In the genomic region with DNA sequence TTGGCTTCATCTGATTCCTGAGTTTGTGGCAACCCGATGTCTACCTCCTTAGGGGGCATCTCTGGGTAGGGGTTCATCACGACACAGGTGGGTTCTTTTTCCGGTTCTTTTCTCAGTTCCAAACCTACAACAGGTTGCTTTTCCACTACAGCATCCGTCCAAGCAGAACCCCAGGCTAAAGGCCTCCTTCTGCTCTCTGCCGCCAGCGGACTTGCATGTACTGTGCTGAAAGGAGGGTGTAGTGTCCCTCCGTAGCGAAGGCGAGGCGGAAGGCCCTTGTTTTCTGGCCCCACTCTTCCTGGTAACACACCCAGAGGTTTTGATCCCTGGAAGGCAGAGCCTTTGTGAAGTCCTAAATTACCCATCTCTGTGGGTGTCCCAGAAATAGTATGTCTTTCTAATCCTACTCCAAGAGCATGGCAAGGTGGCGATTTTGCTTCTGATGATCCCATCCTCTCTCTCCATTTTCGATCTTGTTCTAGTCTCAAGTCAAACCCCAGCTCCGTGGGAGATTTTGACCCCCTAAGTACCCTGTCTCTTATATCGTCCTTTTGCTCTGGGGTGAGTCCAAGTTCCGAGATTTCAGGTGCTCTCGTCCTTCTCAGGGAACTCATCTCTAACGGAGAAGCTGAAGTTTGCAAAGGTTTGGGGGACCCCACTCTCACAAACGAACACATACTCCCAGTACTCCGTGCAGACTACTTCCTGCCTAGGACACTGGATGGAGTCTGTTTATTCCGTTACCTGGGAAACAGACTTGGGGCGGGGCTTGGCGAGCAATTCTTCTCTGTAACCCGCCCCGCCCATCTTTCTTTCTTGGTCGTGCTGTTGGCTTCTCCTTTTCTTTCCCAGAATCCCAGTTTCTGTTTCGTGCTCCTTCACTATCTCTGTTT, we compare ENCODE assay signal across 9 mouse cellular contexts. TPM values are rescaled to one million over a fixed set of nuclear protein-coding genes. Genes with fewer than 3 reads are reported as not detected.
DNase-seq lines count a peak whose midpoint lies in the region; ATAC-seq and TF ChIP-seq lines count a peak whose summit lies in the region.
"Had no signal": no experiment of that assay in that cellular context is flagged by ENCODE, and none has a peak within 500 bp of the region (broad histone marks: within the 10 kb centered on the region; RNA-seq: fewer than 3 reads in every experiment).

Gene Efhb (minus strand): TSS at position 719 of the 893 bp plus-strand sequence.

- no peak for TF ChIP-seq EP300 in heart, postnatal 0 days (IDR thresholded peaks at IDR 0.05; ENCODE audit: low read depth)
- TF ChIP-seq EP300 in liver, embryonic 14.5 days (IDR thresholded peaks at IDR 0.05; ENCODE audit: low read depth): no peak

- peak within 1 kb of the TSS; percentile 62 for H3K9ac ChIP-seq in forebrain, embryonic 13.5 days
- peak within 1 kb of the TSS; percentile 15; the same call in 1 of the 2 replicates for H3K9ac ChIP-seq in heart, postnatal 0 days (replicated peaks; ENCODE audit: low read depth, low read length)
- no peak within 1 kb of the TSS for H3K9ac ChIP-seq in liver, embryonic 14.5 days (replicated peaks)
- peak within 1 kb of the TSS; percentile 65 for H3K9ac ChIP-seq in stomach, embryonic 16.5 days (ENCODE audit: low read length)

- peak; percentile 98 for ATAC-seq in forebrain, embryonic 13.5 days
- ATAC-seq in heart, postnatal 0 days (ENCODE audit: insufficient read depth, low read depth): peak; percentile 87
- 0 out of 2 replicates have a peak, but pooled peaks have one; percentile 33 for ATAC-seq in liver, embryonic 14.5 days (ENCODE audit: insufficient read depth)
- ATAC-seq in stomach, embryonic 16.5 days (ENCODE audit: insufficient read depth, low FRiP score): peak; percentile 94

- H3K4me2 ChIP-seq in forebrain, embryonic 13.5 days: peak within 1 kb of the TSS; percentile 68
- peak within 1 kb of the TSS; percentile 63 for H3K4me2 ChIP-seq in heart, postnatal 0 days (ENCODE audit: low read depth, low read length)
- H3K4me2 ChIP-seq in liver, embryonic 14.5 days (ENCODE audit: low read depth): peak within 1 kb of the TSS; percentile 40
- peak within 1 kb of the TSS; percentile 71 for H3K4me2 ChIP-seq in stomach, embryonic 16.5 days (ENCODE audit: low read depth, low read length)

- H3K4me1 ChIP-seq in forebrain, embryonic 13.5 days: peaks cover 12% of the 10 kb centered on the region
- H3K4me1 ChIP-seq in heart, postnatal 0 days (ENCODE audit: control insufficient read depth, insufficient read depth): no peaks in the 10 kb centered on the region
- no peaks in the 10 kb centered on the region; a peak in 1 of 4 replicates for H3K4me1 ChIP-seq in liver, embryonic 14.5 days (replicated peaks; ENCODE audit: control insufficient read depth in 2 of 2, insufficient read depth in 2 of 2, low read length in 1 of 2)
- no peaks in the 10 kb centered on the region for H3K4me1 ChIP-seq in stomach, embryonic 16.5 days (ENCODE audit: control insufficient read depth, insufficient read depth, low read length)

- peak; percentile 6 to 53 for DNase-seq in CD8-positive naive resting alpha-beta T cell, adult 2 months (ENCODE audit: low read depth in 2 of 2, low spot score in 2 of 2)
- DNase-seq in c-Kit-positive CD71-positive TER-119-negative erythroid progenitor cells, embryonic 14.5 days (ENCODE audit: low read depth): peak; percentile 74
- DNase-seq in heart, postnatal 0 days (ENCODE audit: low spot score): peak; percentile 81
- DNase-seq in kidney, postnatal 25 days: peak; percentile 91 to 97
- DNase-seq in liver, embryonic 14.5 days (ENCODE audit: low read depth in 3 of 3, low spot score in 3 of 3): peak; percentile 41 to 66 (median 49)
- DNase-seq in natural killer cell, adult 2 months (ENCODE audit: low spot score in 2 of 2): peak; percentile 35 to 38

- no peaks in the 10 kb centered on the region for H3K36me3 ChIP-seq in forebrain, embryonic 13.5 days (ENCODE audit: poor library complexity, severe bottlenecking)
- H3K36me3 ChIP-seq in heart, postnatal 0 days (replicated peaks; ENCODE audit: control insufficient read depth, insufficient read depth, low read length): no peaks in the 10 kb centered on the region
- H3K36me3 ChIP-seq in liver, embryonic 14.5 days (replicated peaks; ENCODE audit: control insufficient read depth, insufficient read depth, low read depth): no peaks in the 10 kb centered on the region
- no peaks in the 10 kb centered on the region for H3K36me3 ChIP-seq in stomach, embryonic 16.5 days (ENCODE audit: control insufficient read depth, insufficient read depth, low read length)

- peak within 1 kb of the TSS; percentile 43 for H3K4me3 ChIP-seq in forebrain, embryonic 13.5 days
- peak within 1 kb of the TSS; percentile 50 for H3K4me3 ChIP-seq in heart, postnatal 0 days (ENCODE audit: low read depth, low read length)
- H3K4me3 ChIP-seq in liver, embryonic 14.5 days (ENCODE audit: insufficient read depth in 1 of 2, low read depth in 2 of 2, low read length in 2 of 2): peak within 1 kb of the TSS; percentile 20 to 33; a peak in 2 of 4 replicates
- peak within 1 kb of the TSS; percentile 51 for H3K4me3 ChIP-seq in stomach, embryonic 16.5 days (replicated peaks; ENCODE audit: low read length)
- H3K4me3 ChIP-seq: erythroblast, embryonic 14.5 days had no signal

- H3K27ac ChIP-seq in forebrain, embryonic 13.5 days: no peak within 1 kb of the TSS
- H3K27ac ChIP-seq in heart, postnatal 0 days (ENCODE audit: low read depth): no peak within 1 kb of the TSS
- H3K27ac ChIP-seq in liver, embryonic 14.5 days: no peak within 1 kb of the TSS
- 0 out of 2 replicates have a peak within 1 kb of the TSS, but pooled peaks have one; percentile 34 for H3K27ac ChIP-seq in stomach, embryonic 16.5 days (ENCODE audit: low read length)

- 18% methylated on average over 26 of the region's 26 CpGs for WGBS in forebrain, embryonic 13.5 days
- 18% methylated on average over 26 of the region's 26 CpGs for WGBS in heart, postnatal 0 days
- WGBS in liver, embryonic 14.5 days (ENCODE audit: insufficient replicate concordance): 20% methylated on average over 26 of the region's 26 CpGs
- 23% methylated on average over 26 of the region's 26 CpGs for WGBS in stomach, embryonic 16.5 days

- H3K9me3 ChIP-seq in forebrain, embryonic 13.5 days (replicated peaks): no peaks in the 10 kb centered on the region
- H3K9me3 ChIP-seq in heart, postnatal 0 days (replicated peaks; ENCODE audit: control insufficient read depth, low read length): no peaks in the 10 kb centered on the region
- H3K9me3 ChIP-seq in liver, embryonic 14.5 days (ENCODE audit: control insufficient read depth, low read length): no peaks in the 10 kb centered on the region
- no peaks in the 10 kb centered on the region for H3K9me3 ChIP-seq in stomach, embryonic 16.5 days (replicated peaks; ENCODE audit: control insufficient read depth, low read length)

- H3K27me3 ChIP-seq in forebrain, embryonic 13.5 days: no peaks in the 10 kb centered on the region
- H3K27me3 ChIP-seq in heart, postnatal 0 days (ENCODE audit: control insufficient read depth, insufficient read depth, low read length): no peaks in the 10 kb centered on the region
- H3K27me3 ChIP-seq in liver, embryonic 14.5 days (ENCODE audit: control insufficient read depth, insufficient read depth, low read length): no peaks in the 10 kb centered on the region
- H3K27me3 ChIP-seq in stomach, embryonic 16.5 days (ENCODE audit: control insufficient read depth, insufficient read depth, low read length): no peaks in the 10 kb centered on the region

- TF ChIP-seq CTCF in heart, postnatal 0 days (IDR thresholded peaks at IDR 0.05; ENCODE audit: low read depth): no peak
- no peak for TF ChIP-seq CTCF in liver, embryonic 14.5 days (IDR thresholded peaks at IDR 0.05; ENCODE audit: low read depth)

RNA-seq across cellular contexts. Expression of gene Efhb, which starts in this region (rescaled TPM):
- polyA plus RNA-seq in forebrain, embryonic 13.5 days (2015; fragmentation: Nextera tagmentation; extraction: Ambion mirVana): 0.46 and 1.1 TPM in 2 replicates
- 0.12 TPM in 1 of 2 replicates, not detected in the other for total RNA-seq in heart, postnatal 0 days (2014; rRNA removed; ENCODE audit: low replicate concordance)
- 0.18 and 0.27 TPM in 2 replicates for polyA plus RNA-seq in heart, postnatal 0 days (2015; fragmentation: Nextera tagmentation; extraction: Ambion mirVana)
- 0.01 TPM in 2 replicates for polyA plus RNA-seq in liver, embryonic 14.5 days (2012; rRNA removed)
- polyA plus RNA-seq in liver, embryonic 14.5 days (2014; fragmentation: Nextera tagmentation; extraction: Ambion mirVana): not detected in 2 replicates
- 0.57 and 0.75 TPM in 2 replicates for polyA plus RNA-seq in stomach, embryonic 16.5 days (2015; fragmentation: Nextera tagmentation; extraction: Ambion mirVana)
- polyA plus RNA-seq: erythroblast, embryonic 14.5 days had no signal

Comparison
In these comparisons a context has a peak if more than half of its experiments do, and no peak if none do; other contexts are left out.
1. Peak in DNase-seq, ATAC-seq, H3K4me3 ChIP-seq, H3K9ac ChIP-seq and H3K4me2 ChIP-seq in heart, postnatal 0 days; RNA of the gene not detected or under 1 TPM.
2. Peak in DNase-seq, ATAC-seq, H3K4me3 ChIP-seq and H3K4me2 ChIP-seq in liver, embryonic 14.5 days; RNA of the gene not detected or under 1 TPM.
3. Peak in ATAC-seq, H3K4me3 ChIP-seq, H3K27ac ChIP-seq, H3K9ac ChIP-seq and H3K4me2 ChIP-seq in stomach, embryonic 16.5 days; RNA of the gene not detected or under 1 TPM.
4. DNase-seq: peak in every context shown above with its lines; median percentile 94 in kidney, postnatal 25 days; 81 in heart, postnatal 0 days; 74 in c-Kit-positive CD71-positive TER-119-negative erythroid progenitor cells, embryonic 14.5 days; 49 in liver, embryonic 14.5 days; 36 in natural killer cell, adult 2 months; 30 in CD8-positive naive resting alpha-beta T cell, adult 2 months.
5. ATAC-seq: peak in every context shown above with its lines; median percentile 98 in forebrain, embryonic 13.5 days; 94 in stomach, embryonic 16.5 days; 87 in heart, postnatal 0 days; 33 in liver, embryonic 14.5 days.